Mouse (Mus musculus): Measurements from ENCODE around the gene Fam129a. TPM values are rescaled to one million over a fixed set of nuclear protein-coding genes. Genes with fewer than 3 reads are reported as not detected.

The Fam129a gene
- total RNA-seq, 2 experiments from 2014 or later: 47.8 to 80.8 TPM

DNA sequence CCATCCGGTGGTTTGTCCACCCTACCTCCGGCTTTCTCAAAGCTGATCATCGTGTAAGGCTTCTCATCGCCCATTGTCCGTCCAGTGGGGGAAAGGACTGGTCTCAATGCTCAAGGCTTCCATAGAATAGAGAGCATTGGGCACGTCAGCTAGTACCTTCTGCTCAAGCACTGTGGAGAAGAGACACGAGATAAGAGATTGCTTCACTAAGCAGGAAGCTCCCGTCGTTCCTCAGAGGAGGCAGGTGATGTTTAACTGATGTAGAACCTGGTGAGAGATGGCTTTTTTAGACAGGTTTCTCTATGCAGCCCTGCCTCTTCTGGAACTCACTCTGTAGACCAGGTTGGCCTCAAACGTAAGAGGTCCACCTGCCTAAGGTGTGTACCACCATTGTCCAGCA is 93.4 kb downstream of the Fam129a start:
- DNase-seq: no peak

DNA sequence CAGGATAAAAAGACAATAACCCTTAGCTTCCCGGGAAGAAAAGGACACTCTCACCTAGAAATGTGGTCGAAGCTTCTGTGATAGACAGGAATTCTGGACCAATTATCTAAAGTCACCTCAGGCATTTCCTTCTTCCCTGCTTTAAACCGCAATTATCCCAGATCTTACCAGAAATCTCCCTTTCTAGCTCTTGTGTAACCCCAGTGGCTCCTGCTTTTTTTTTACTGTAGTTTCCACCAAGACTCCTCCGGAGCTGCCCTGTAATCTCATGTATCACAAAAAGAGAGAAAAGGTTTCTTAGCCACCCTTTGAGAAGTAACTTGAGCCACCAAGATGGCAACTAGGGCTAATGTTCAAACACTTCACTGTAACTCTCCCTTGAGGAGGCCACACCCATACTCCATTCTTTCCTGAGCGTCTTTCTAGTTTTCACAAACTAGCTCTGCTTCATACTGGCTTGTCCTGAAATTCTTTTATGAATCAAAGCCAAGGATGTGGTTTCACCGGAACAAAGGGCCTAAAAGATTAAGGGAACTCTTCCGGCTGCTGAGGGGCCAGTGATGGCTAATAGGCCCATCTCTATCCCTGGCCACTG is 93.9 kb downstream of the Fam129a start:
- DNase-seq: no peak

DNA sequence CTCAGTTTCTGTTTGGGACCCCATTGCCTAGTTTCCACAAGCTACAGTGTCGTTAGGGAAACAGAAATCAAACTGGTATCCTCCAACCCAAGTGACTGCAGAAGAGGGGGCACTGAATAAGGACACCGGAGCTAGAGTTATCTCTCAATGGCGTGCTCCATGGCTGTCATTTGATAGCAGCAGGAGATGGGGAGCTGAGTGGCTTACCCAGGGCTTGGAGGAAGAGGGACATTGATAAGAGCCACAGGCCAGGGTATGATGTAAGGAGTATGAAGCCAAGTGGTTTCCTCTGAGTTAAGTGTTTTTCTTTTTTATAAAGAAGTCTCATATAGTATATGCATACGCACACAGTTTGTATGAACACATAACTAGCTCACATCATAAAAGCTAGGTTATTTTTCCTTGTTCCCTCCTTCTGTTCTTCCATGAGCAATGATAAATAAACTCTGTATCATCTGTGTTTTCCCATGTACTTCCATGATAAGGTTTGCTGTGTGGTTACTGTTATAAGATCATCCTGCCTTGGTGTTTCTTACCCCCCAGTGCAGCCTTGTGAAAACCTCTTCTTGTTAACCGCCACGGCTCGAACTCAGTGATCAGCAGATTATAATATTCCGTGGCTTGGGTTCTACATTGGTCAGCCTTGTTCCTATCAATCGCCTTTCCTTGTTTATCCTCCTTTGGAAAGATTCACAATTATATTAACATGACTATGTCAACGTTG is 96.5 kb downstream of the Fam129a start:
- DNase-seq: no peak

DNA sequence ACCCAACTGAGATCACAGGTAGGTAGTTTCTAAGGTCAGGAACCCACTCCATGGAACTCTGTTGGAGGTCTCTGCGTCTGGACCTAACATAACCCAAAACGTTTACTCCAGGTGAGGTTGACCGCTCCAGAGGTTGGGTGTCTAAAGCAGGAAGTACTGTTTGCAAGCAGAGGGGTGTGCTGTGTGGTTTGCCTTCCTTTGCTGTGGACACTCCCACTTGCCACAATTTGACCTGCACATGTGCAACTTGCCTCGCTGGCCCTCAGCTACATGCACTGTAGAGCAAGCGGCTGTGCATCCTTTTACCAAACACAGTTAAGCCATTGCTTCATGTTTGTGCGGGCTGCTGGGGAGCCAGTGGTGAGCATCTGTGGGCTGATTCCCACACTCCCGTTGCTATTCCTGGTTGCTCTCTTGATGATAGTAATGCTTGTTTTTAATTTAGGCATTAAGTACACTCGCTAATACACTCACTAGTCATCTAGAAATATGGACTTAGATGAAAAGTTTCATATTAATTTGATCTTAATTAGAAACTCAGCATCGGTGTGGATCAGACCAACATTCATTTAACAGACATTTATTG is 99.1 kb downstream of the Fam129a start:
- no peak for DNase-seq

DNA sequence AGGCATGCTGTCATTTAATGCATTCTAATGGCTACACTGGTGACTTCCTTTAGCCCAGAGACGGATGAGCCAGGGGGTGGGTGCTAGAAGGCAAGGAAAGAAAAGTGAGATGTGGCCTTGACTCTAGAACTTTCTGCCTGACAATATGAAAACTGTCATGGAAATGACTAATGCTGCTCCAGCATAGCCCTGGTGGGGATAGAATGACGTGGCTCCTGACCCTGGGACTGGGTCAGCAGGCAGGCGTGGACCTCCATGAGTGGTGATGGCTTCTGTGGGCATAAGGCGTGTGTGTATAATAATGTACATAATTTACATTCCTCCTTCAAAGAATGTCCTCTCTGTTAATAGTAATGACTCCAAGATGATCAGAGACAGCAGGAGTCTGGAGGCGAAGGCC is 104.7 kb downstream of the Fam129a start:
- peak; percentile 56 for DNase-seq

DNA sequence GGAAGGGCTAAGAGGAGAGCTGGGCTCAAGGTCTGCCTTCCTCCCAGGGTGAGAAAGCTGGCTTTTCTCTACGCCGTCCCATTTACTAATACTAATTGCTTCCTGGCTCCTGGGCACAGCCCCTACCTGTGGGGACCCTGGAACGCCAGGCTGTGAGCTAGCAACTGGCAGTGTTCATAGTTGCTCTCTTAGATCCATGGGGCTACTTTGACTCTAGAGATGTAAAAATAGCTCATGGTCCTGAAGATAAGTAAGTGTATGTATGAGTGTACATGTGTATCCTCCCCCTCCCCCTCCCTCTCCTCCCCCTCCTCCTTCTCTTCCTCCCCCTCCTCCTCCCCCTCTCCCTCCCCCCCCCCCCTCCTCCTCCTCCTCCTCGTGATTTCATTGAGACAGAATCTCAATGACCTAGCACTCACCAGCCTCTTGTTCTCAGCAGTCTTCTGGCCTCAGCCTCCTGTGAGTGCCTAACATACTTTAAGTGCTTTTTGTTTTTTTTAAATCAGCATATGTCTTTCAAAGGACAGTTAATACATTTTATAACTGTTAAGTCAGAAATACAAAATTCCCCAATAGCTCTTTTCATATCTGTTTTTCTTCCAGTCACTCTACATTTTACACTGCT is 106.3 kb downstream of the Fam129a start:
- no peak for DNase-seq

DNA sequence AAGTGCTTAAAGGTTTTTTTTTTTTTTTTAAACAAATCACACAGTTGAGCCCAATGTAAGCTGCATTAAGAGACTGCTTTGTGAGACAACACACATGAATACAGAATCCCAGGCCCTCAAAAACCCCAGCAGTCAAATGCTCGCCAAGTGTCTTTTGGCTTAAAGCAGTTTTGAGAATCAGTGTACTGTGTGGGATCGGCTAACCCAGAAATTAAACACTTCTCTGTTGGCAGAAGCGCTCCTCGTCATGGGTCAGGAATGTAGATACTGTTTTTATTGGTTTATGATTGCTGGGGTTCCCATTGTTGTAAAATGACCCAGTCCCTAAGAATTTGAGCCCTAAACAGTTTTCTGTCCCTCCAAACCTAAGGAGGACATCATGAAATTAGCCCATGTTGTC is 107.0 kb downstream of the Fam129a start:
- no peak for DNase-seq

DNA sequence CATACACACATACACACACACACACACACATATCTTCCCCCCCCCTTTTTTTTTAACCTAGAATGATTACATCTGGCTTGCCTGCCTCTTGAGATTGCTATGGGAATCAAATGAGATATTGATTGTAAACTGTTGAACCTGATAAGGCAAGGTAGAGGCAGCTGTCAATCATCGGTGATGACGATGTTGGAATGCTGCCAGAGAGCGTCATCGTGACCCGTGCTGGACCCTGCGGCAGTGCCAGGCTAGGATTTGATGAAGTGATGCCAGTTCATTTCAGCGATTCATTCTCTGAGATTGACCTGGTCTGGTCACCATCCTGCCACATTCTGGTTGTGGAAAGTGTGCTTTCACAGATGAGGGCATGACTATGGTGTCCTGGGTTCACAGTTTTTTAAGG is 108.2 kb downstream of the Fam129a start:
- DNase-seq: no peak

DNA sequence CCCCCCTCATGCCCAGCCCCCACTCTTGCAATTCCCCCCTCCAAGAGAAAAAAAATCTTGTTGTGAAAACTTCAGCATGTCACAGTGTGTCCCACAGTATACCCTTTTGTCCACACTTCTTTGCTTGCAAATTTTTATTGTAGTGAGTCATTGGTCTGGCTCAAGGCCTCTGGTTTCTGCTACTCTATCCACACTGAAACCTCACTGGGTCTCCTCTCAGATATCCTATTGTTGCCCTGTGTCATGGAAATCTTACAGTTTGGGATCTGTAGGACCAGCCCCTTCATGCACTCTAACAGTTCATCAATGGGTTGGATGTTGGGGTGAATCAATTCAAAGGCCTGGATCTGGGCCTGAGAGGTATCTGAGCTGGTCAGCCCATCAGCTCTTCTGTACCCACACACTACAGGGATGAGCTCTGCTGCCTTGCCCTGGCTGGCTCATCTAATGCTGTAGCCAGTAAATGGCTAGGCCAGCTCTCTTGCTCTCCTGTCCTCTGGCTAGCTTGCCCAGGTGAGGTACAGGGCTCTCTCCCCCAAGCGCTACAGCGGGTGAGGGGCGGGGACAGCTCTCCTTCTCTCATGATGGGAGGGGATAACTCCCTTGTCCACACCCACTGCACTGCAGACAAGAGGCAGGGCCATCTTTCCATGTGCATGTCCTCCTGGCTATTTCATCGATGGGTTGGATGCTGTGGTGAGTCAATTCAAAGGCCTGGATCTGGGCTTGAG is 109.1 kb downstream of the Fam129a start:
- no peak for DNase-seq

DNA sequence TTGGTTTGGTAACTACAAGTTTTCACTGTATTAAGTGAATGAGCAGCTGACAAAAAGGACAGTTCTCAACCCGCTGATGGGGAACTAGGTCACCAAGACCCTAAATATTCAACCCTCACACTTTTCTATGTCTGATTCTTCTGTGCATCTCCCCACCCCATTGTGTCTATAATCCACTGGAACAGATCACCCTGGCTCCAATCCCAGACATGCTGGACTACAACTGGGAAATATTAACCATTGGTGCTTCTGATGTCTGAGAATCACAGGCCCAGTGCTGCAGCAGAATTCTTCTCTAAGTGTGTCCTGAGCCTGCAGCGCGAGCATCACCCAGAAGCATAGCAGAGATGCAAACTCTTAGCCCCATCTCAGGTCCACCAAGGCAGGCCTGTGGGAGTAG is 110.0 kb downstream of the Fam129a start:
- DNase-seq: no peak

DNA sequence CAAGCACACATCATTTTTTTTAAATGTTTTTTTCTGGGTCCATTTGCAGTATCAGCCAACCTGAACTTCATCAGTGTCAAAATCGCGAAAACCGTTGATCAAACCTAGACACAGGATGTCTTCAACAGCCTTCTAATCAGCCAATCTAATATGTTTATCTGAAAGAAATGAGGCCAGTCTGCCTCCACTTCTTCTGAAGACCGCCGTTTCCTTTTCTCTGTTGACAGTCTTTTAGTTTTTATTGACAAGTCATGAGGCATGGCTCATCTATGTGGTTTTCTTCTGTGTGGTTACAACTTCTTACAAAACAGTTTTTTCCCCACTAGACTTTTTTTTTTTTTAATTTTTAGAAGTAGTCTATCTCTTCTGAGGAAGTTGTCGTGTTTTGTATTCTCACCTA is 111.9 kb downstream of the Fam129a start:
- DNase-seq: no peak

DNA sequence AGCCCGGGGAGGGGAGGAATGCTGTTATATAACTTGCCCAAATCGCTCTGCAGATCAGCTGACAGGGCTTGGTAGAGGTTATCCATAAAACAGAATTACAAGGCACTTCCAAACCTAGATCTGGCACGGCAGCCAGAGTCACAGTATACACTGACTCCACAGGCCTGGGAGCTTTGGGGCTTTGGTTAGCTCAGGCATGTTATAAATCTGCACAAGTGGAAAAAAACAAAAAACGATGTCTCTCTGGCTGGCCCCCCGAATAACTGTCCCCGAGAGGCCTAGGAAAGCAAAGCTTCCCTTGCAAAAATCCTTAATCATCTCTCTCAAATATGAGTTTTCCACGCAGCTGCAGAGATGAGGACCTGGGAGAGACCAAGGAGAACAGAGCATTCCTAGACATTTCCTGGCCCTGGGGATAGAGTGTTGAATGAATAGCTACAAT is 113.5 kb downstream of the Fam129a start:
- peak; percentile 16 for DNase-seq

DNA sequence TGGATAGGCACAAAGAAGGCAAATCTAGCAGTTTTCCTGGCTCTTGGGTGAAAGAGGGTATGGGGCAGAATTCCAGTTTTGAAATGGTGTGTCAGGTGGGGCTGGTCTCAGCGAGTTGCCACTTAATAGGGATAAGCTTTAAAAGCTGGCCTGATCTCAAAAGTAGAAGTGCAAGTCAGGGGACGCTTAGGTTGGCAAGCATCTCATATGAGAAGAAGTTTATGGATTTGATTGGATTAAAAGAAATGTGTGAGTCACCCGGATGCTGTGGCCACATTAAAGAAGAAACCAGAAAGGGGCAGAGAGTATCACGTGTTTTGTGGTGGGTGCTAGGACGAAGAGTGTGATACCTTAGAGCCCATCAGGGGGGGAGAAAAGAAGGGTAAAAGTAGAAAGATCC is 114.0 kb downstream of the Fam129a start:
- DNase-seq: no peak

DNA sequence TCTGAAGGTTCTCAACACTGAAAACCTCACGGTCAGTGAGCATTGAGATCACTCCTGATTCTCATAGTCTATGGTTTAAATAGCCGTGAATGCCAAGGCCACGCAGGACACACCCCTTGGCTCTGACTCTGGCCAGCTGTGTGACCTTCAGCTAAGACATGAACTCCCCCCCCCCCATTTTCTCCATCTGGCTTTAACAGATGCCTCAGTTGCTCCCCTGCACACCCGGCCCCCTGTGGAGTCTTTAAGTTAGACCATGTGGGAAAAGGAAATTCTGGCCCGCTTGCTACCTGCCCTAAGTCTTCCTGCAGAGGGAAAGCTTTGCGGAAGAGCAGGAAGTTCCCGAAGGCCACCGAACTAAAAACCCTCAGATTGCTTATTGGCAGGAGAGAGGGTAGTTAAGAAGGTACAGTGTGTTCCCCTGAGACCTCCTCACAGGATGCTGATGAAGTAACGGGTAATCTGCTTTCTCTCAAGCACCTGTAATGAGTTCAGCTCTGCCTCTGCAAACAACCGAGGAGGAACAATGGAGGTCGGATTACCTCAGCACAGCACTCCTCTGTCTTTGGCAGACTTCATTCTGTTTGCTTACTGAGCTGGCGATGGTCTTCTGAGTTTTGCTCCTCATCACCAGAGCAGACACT is 114.8 kb downstream of the Fam129a start:
- peak; percentile 73 for DNase-seq

DNA sequence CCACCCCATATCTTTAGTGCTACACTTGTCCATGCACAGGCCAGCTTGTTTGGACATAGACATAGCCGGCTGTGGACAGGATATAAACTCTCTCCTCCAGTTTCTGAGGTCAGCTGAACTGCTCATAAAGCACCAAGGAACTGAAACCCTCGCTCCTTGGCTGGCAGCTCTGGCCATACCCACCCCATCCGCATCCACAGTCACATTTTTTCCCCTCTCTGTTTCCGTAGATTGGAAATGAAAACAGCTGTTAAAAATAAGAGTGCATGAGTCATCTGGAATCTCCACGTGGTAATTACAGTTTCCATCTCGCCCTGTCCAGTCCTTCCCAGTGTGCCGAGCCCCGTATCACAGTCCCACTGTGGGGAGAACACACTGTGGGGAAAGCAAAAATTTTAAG is 115.7 kb downstream of the Fam129a start:
- peak; percentile 45 for DNase-seq

DNA sequence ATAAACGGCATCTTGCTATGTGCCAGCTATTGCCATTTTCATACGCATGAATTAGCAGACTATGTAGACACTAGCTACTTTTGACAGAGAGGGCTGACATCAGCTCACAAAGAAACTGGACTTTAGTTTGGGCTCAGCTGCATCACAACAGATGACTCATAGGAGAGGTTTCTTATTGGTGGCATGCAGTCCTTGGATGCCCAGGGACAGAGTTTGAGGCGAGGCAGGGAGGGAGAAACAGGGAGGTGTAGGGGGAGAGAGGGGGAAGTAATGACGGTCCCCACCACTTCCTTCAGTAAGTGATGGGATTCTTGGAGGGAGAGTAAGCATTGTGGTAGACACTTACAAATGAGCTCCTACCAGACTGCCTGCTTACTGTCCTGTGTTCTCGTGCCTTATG is 118.0 kb downstream of the Fam129a start:
- DNase-seq: peak; percentile 60

DNA sequence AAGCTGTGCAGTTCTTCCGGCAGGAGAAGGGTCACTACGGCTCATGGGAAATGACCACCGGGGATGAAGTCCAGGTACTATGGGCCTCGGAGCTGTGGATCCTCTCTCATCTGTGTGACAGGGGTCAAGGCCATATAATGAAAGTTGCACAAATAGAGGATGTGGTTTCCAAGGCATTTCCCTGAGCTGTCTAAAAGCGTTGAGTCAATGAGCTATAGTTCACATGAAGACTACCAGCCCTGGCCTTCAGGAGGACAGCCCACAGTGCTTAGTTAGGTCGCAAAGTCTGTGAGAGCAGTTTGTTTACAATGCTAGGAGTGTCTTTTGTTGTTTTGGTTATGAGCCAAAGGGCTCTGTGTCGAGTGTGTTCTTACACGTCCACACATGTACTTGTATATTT is 118.6 kb downstream of the Fam129a start:
- DNase-seq: no peak

DNA sequence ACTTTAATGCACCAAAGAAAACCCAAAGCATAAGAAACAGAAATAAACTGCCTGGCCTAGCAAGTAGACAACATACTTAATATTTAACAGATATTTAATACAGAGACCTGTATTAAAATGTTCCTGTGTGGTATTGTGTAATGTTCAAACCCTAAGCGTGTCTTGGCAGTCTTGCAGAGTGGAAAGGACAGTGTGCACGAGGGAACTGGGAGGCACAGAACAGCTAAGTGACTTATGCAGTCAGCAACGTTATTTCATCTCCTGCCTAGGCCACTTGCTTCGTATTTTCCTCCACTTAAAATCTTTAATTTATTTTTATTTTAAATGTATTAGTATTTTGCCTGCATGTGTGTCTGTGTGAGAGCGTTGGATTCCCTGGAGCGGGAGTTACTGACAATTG is 119.1 kb downstream of the Fam129a start:
- DNase-seq: no peak

DNA sequence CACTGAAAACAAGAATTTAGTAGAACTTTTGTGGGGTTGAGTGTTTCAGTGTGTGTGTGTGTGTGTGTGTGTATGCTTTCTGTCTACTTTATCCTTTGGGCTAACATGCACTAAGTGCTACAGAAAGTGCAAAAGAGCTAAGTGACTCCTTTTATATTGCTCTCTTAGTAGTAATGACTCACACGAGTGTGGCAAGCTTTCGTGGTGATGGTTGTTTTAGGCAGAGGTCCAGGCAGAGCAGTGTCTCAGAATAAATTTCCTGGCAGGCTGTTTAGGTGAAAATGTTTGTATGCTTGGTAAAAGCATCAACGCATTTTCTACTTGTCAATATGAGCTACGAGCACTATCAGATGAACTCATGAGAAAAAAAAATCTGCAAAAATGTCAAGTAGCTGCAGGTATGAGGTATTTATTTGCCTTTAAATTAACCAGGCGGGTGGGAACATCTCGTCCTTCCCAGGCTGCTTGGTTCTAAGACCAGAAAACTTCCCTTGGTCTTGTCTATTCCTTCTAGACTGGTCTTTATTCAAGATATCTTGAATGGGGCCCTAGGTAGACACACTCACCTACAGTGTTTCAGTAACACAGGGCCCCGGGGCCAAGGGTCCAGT is 119.7 kb downstream of the Fam129a start:
- DNase-seq: no peak

DNA sequence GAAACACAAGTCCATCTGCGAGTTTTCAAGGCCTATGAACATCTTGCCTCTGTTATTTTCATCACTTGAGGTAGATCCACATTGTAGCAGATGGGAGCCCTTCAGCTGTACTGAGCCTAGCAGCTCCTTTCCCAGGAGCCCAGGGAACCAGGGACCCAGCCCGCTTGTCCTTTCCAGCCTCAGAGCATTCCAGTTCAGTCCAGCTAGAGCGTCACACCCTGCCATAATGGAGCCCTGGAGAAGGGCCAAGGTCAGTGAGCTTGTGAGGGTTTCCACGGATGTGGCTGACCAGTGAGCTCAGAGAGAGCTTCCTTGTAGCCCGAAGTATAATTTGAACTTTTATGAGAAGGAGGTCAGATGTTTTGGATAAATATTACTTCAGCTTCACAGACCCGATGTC is 121.9 kb downstream of the Fam129a start:
- DNase-seq: peak; percentile 85

DNA sequence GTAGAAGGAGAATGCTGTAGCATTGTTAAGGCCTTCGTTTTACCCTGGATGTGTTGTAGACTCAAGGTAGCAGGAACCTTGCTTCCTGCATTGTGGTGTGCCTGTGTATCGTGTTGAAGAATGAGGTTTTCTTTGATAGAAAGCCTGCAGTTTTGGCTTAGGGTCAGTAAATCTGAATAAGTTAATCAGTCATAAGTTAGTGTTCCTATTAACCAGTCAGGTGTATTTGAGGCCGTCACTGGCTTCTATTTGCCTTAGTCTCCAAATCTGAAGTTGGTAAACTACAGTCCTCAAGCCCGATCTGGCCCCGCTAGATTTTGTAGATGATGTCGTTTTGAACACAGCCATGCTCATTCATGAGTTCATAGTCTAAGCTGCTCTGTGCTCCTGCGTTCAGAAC is 125.8 kb downstream of the Fam129a start:
- no peak for DNase-seq
